Mouse (Mus musculus): ENCODE measurements at regions not wholly inside any gene's neighbourhood (a gene's known extent, or its start where the extent isn't known, plus 50 kb on each side); places are given as distances from the start of the nearest gene placed in this dataset.

DNA sequence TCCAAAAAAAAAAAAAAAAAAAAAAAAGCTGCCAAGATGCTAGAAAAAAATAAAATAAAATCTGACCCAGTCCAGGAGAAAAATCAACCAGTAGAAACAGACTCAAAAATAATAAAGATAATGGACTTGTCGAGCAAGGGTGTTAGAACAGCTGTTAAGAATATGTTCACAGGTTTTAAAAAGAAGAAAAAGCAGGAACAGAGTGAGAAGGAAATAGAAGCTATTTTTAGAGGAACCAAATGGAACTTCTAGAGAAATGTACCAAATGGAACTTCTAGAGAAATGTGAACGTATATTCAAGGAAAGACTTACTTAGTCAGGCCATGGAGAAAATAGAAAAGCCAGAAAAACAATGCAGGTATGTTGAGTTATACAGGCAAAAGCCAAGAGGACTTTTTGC lies 662.4 kb upstream of the Jmjd1c start:
- no peaks in the 10 kb centered on the region for H3K27me3 ChIP-seq (replicated peaks)
- ATAC-seq (ENCODE audit: low FRiP score, low read depth): no peak
- WGBS: 77% methylated on average over 2 of the region's 2 CpGs
- H3K4me3 ChIP-seq: no peak overlapping the region
- H3K9me3 ChIP-seq: no peaks in the 10 kb centered on the region
- H3K4me2 ChIP-seq (replicated peaks): no peak overlapping the region
- no peaks in the 10 kb centered on the region for H3K36me3 ChIP-seq
- no peak overlapping the region for H3K9ac ChIP-seq
- H3K27ac ChIP-seq: no peak overlapping the region
- H3K4me1 ChIP-seq: no peaks in the 10 kb centered on the region

DNA sequence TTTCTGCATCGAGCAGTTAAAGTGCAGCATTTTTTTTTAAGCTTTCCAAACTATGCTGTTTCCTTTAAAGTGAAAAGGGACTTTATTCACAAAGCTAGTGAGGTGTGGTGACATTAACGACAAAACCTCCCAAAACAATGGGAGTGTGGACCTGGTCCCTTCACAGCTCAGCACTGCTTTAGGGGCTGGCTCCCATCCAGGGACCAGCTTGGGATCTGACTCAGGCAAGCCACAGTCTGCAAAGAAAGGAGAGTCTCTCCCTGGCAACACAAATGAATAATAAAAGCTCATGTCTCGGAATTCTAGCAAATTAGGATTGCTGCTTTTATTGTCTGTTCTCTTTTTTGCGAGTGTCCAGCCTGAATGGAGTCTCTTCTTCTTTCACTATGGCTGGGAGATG lies 625.2 kb upstream of the Jmjd1c start:
- Histone ChIP-seq H3K27me3 (replicated peaks) (no peaks in the 10 kb centered on the region), H3K4me2 (replicated peaks) (no peak overlapping the region), H3K4me3 (no peak overlapping the region), H3K27ac (no peak overlapping the region), H3K36me3 (no peaks in the 10 kb centered on the region), H3K4me1 (no peaks in the 10 kb centered on the region), H3K9ac (no peak overlapping the region), H3K9me3 (no peaks in the 10 kb centered on the region)
- WGBS: 59% methylated on average over 4 of the region's 4 CpGs
- ATAC-seq (ENCODE audit: low FRiP score, low read depth): no peak

DNA sequence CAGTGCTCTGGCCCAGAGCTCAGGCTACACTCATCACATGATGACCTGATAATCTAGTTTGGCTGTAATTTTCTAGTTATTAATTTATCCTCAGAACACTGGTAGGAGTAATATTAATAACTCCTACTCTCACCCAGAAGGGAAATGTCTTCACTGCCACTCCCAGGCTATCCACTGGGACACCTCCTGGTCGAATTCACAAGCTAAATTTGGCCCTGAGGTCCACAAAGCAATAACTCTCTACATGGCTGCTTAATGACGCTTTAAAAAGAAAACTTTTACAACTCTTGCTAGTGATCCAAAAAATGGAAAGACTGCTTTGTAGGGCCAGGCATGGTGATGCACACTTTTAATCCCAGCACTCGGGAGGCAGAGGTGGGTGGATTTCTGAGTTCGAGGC lies 623.9 kb upstream of the Jmjd1c start:
- no peak overlapping the region for H3K9ac ChIP-seq

DNA sequence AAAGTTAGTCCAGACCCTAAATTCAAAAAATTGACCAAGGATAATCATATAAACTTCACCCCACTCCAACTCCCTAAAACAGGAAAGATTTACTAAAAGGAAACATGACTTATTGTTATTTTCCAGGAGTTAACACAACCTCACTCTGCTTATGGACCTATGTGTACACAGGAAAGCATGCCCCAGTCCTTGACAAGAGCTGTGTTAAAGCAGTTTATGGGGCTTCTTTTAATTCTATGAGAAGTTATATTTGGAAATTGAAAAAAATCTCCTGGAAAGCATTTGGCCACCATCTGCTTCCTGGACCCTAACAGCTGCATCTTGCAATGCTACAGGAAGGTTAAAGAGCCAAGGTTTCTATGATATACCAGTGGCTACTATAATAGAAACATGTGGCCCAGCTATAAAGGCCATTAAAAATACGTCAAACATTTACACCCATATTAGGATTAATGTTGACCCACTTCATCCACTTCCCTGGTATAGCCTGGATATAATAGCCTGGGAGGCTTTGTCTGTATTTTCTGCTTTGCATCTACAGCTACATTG lies 620.7 kb upstream of the Jmjd1c start:
- ATAC-seq (ENCODE audit: low FRiP score, low read depth): no peak
- no peak overlapping the region for H3K4me3 ChIP-seq
- H3K27ac ChIP-seq: no peak overlapping the region
- H3K36me3 ChIP-seq: no peaks in the 10 kb centered on the region
- no peak overlapping the region for H3K9ac ChIP-seq
- H3K4me2 ChIP-seq (replicated peaks): no peak overlapping the region
- H3K9me3 ChIP-seq: no peaks in the 10 kb centered on the region
- H3K27me3 ChIP-seq (replicated peaks): no peaks in the 10 kb centered on the region
- 85% methylated on average over 1 of the region's 1 CpGs for WGBS
- no peaks in the 10 kb centered on the region for H3K4me1 ChIP-seq

More for the DNA sequence above, 623.9 kb upstream of the Jmjd1c start:
- no peak overlapping the region for H3K4me2 ChIP-seq (replicated peaks)
- no peaks in the 10 kb centered on the region for H3K9me3 ChIP-seq
- no peak overlapping the region for H3K4me3 ChIP-seq
- H3K4me1 ChIP-seq: no peaks in the 10 kb centered on the region
- no peaks in the 10 kb centered on the region for H3K27me3 ChIP-seq (replicated peaks)
- WGBS: 71% methylated on average over 4 of the region's 4 CpGs
- H3K36me3 ChIP-seq: no peaks in the 10 kb centered on the region
- no peak overlapping the region for H3K27ac ChIP-seq
- no peak for ATAC-seq (ENCODE audit: low FRiP score, low read depth)

DNA sequence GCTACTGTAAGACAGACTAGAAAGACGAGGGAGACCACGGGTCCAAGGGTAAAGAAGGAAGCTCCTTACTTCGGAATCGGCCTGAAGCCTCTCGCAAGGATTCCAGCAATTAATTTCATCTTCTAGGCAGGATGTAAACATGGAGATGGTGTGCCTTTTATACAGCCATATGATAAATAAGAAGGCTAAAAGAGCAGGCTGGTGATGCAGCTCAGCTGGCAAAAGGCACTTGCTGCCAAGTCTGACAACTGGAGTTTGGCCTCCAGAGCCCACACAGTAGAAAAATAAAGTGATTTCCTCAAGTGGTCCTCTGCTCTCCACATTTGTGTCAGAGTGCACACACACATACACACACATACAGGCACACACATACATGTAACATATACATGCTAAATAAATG lies 605.1 kb upstream of the Jmjd1c start:
- H3K9ac ChIP-seq: no peak overlapping the region

DNA sequence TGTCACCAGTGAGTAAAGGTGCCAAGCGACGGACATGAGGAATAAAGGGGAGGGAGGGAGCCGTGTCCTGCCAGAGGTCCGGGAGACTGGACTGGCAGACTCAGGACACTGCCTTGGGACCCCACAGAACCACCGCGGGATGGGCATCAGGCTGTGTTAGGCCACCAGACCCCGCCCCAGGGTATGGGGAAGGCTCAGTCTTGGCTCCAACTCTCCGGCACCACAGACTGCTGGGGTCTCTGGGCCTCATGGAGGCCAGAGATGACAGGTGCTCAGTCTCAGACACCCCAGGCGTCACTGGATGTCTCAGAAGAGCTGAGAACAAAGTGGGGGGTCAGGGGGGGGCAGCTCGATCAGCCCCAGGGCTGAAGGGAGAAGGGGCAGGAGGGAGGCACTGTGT lies 604.1 kb upstream of the Jmjd1c start:
- ATAC-seq (ENCODE audit: low FRiP score, low read depth): no peak
- Histone ChIP-seq H3K36me3 (no peaks in the 10 kb centered on the region), H3K9ac (no peak overlapping the region), H3K4me1 (no peaks in the 10 kb centered on the region), H3K4me3 (no peak overlapping the region), H3K27ac (no peak overlapping the region), H3K27me3 (replicated peaks) (no peaks in the 10 kb centered on the region), H3K4me2 (replicated peaks) (no peak overlapping the region), H3K9me3 (no peaks in the 10 kb centered on the region)
- 60% methylated on average over 10 of the region's 10 CpGs for WGBS

More for the DNA sequence above, 605.1 kb upstream of the Jmjd1c start:
- Histone ChIP-seq H3K4me1 (no peaks in the 10 kb centered on the region), H3K9me3 (no peaks in the 10 kb centered on the region), H3K27me3 (replicated peaks) (no peaks in the 10 kb centered on the region), H3K4me3 (no peak overlapping the region), H3K4me2 (replicated peaks) (no peak overlapping the region), H3K27ac (no peak overlapping the region), H3K36me3 (no peaks in the 10 kb centered on the region)
- WGBS: 87% methylated on average over 5 of the region's 5 CpGs
- ATAC-seq (ENCODE audit: low FRiP score, low read depth): no peak

DNA sequence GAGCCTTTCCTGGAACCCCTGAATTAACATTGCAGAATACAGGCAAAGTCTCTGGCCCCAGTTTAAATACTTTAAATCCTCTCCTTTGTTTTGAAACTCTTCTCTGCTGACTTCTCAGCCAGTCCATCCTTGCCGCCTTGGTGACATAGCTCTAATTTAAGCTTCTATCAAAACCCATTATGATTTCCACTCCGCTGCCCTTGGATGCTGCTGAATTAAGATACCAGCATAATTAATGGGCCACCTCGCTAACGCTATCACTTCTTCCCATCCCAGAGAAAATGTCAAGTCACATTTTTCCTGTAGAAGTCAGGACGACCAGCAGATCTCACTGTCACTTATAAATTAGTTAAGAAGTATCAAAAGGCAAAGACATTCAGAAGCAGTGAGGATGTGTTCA lies 556.1 kb upstream of the Jmjd1c start:
- H3K4me3 ChIP-seq: no peak overlapping the region
- H3K4me1 ChIP-seq: no peaks in the 10 kb centered on the region
- WGBS: 77% methylated on average over 5 of the region's 5 CpGs
- no peaks in the 10 kb centered on the region for H3K36me3 ChIP-seq
- H3K4me2 ChIP-seq (replicated peaks): no peak overlapping the region
- no peaks in the 10 kb centered on the region for H3K9me3 ChIP-seq
- no peak overlapping the region for H3K27ac ChIP-seq
- H3K27me3 ChIP-seq (replicated peaks): no peaks in the 10 kb centered on the region
- no peak overlapping the region for H3K9ac ChIP-seq
- ATAC-seq (ENCODE audit: low FRiP score, low read depth): no peak

DNA sequence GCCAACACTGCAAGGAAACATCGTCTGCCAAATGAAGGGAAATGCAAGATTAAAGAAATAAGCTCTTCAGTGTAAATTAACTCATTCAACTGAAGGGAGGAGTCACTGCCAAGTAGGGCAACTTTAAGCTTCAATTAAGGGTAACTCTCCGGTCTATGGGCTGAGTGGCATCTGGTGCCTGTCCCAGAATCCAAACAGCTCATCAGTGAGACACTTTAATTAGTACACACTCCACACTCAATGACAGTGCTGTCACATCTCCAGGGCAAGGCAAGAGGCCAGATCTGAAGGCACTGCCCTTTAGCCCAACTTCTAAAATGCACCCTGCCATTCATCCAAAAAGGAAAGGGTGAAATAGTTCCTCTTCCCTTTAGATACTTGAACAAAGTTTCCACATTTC lies 549.3 kb upstream of the Jmjd1c start:
- H3K36me3 ChIP-seq: no peaks in the 10 kb centered on the region
- H3K9me3 ChIP-seq: no peaks in the 10 kb centered on the region
- no peak for ATAC-seq (ENCODE audit: low FRiP score, low read depth)
- H3K27me3 ChIP-seq (replicated peaks): no peaks in the 10 kb centered on the region
- no peak overlapping the region for H3K4me2 ChIP-seq (replicated peaks)
- H3K4me1 ChIP-seq: no peaks in the 10 kb centered on the region
- 79% methylated on average over 2 of the region's 2 CpGs for WGBS
- no peak overlapping the region for H3K27ac ChIP-seq
- H3K4me3 ChIP-seq: no peak overlapping the region
- no peak overlapping the region for H3K9ac ChIP-seq

DNA sequence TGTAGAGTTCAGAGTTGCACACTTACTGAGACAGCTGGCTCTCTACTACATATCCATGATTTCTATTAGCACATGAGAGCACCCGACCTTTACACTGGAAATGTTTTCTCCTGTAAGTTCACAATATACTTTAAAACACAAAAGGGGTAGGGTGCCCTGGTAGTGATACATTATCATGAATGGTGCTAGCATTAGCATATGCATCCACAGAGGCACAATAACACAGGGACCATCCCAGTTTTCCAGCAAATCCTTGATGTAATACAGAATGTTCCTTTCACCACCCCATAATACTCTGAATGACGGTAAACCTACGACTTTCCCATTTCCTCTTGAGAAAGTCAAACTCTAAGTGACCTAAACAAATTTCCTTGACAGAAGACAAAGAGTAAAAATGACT lies 548.3 kb upstream of the Jmjd1c start:
- Histone ChIP-seq H3K36me3 (no peaks in the 10 kb centered on the region), H3K9ac (no peak overlapping the region), H3K4me3 (no peak overlapping the region), H3K4me1 (no peaks in the 10 kb centered on the region), H3K27ac (no peak overlapping the region), H3K9me3 (no peaks in the 10 kb centered on the region), H3K4me2 (replicated peaks) (no peak overlapping the region), H3K27me3 (replicated peaks) (no peaks in the 10 kb centered on the region)
- WGBS: 54% methylated on average over 3 of the region's 3 CpGs
- ATAC-seq (ENCODE audit: low FRiP score, low read depth): no peak

DNA sequence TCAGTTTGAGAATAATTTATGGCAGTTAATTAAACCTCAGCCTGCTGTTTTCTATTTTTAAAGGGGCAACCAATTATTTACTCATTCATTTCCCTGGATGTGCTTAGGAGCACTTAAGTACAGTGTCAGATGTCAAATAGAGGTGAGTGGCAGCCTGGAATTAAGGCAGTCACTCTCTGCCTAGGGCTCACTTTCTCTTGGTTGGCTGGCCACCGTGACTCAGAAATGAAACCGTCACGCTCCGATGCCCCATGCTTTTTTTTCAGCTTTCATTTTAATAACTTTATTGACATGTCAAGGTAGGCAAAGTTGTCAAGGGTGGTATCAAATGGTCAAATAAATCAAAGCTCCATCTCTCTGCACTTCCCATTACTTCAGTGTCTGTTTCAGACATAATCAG lies 547.9 kb upstream of the Jmjd1c start:
- H3K27me3 ChIP-seq (replicated peaks): no peaks in the 10 kb centered on the region
- no peak overlapping the region for H3K4me3 ChIP-seq
- no peak overlapping the region for H3K27ac ChIP-seq
- no peaks in the 10 kb centered on the region for H3K4me1 ChIP-seq
- no peaks in the 10 kb centered on the region for H3K36me3 ChIP-seq
- H3K9me3 ChIP-seq: no peaks in the 10 kb centered on the region
- 72% methylated on average over 4 of the region's 4 CpGs for WGBS
- no peak overlapping the region for H3K4me2 ChIP-seq (replicated peaks)
- H3K9ac ChIP-seq: no peak overlapping the region
- ATAC-seq (ENCODE audit: low FRiP score, low read depth): no peak

DNA sequence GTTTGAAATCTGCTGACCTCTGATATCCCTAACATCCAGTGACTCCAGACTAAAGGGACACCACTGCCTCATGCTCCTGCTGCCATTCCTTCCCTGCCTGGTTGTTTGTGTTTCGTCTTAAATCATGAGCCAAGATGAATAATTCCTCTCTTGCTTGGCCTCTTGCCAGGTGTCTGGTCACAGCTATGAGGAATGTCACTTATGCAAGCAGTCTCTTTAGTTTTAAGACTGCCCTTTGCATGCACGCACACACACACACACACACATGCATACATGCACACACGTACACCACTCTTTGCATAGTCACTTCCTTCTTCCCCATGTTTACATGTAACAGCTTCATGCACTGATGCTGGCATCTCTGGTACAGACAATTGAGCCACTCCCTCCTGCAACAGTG lies 543.0 kb upstream of the Jmjd1c start:
- no peaks in the 10 kb centered on the region for H3K4me1 ChIP-seq
- no peak overlapping the region for H3K4me3 ChIP-seq
- no peaks in the 10 kb centered on the region for H3K36me3 ChIP-seq
- H3K27ac ChIP-seq: no peak overlapping the region
- no peak overlapping the region for H3K4me2 ChIP-seq (replicated peaks)
- 68% methylated on average over 3 of the region's 3 CpGs for WGBS
- no peak overlapping the region for H3K9ac ChIP-seq
- H3K9me3 ChIP-seq: no peaks in the 10 kb centered on the region
- no peak for ATAC-seq (ENCODE audit: low FRiP score, low read depth)
- H3K27me3 ChIP-seq (replicated peaks): no peaks in the 10 kb centered on the region

DNA sequence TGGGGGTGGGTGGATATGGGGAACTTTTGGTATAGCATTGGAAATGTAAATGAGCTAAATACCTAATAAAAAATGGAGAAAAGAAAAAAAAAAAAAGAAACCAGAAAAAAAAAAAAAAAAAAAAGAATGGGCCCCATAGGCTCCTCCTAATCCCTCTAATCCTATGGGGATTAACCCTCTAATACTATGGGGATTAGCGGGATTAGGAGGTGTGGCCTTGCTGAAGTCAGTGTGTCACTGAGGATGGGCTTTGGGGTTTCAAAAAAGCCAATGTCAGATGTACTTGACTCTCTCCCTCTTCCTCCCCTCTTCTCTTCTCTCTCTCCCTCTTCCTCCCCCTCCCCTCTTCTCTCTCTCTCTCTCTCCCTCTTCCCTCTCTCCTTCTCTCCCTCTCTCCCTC lies 541.7 kb upstream of the Jmjd1c start:
- Histone ChIP-seq H3K27ac (no peak overlapping the region), H3K9ac (no peak overlapping the region), H3K36me3 (no peaks in the 10 kb centered on the region), H3K4me3 (no peak overlapping the region), H3K4me2 (replicated peaks) (no peak overlapping the region), H3K27me3 (replicated peaks) (no peaks in the 10 kb centered on the region), H3K4me1 (no peaks in the 10 kb centered on the region; the same call in 1 of the 2 replicates), H3K9me3 (no peaks in the 10 kb centered on the region)
- 94% methylated on average over 1 of the region's 1 CpGs for WGBS
- ATAC-seq (ENCODE audit: low FRiP score, low read depth): no peak

DNA sequence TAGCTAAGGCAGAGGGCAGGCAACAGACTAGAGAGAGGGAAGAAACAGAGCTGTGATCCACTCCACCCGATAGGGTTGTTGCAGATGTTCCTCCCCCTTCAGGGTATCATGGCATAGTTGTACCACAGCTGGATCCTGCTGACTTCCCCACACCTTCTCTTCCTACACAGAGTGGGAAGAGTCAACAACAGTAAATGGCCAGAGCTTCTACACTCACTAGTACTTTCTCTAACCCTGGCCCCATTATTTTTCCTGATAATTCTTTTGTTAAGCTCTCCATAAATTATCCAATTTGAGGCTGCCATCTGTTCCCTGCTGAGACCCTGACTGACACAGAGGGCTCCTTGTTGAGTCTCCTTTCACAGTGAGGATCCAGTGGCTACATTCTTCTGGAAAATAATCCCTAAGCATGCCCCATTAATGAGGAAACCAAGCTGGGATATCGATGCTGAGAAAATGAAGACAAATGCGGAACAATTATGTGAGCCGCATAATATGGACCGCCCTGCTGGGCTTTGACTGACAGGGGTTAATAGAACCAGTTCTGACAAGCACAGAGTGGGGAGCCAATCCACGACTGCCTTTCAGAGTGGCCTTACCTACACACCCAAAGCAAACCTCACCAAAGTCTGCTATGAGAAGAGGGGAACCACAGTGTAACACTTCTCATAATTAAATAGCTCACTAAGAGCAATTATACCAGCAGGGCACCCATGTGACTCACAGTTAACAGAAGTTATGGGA lies 537.7 kb upstream of the Jmjd1c start:
- Histone ChIP-seq H3K27me3 (replicated peaks) (no peaks in the 10 kb centered on the region), H3K9ac (no peak overlapping the region), H3K27ac (no peak overlapping the region), H3K4me2 (replicated peaks) (no peak overlapping the region), H3K36me3 (no peaks in the 10 kb centered on the region), H3K4me1 (no peaks in the 10 kb centered on the region; the same call in 1 of the 2 replicates), H3K4me3 (no peak overlapping the region), H3K9me3 (no peaks in the 10 kb centered on the region)
- ATAC-seq (ENCODE audit: low FRiP score, low read depth): peak; percentile 48
- WGBS: 53% methylated on average over 6 of the region's 6 CpGs
